Mouse (Mus musculus) left cerebral cortex, postnatal 14 days (tissue): ENCODE measurements around the gene Rufy1. TPM values are rescaled to one million over a fixed set of nuclear protein-coding genes. Genes with fewer than 3 reads are reported as not detected.

Experiments used
- DNase-seq, 2 experiments: peaks; one replicate each; pipeline ENCODE4 v3.0.0; 2021 to 2022; ENCODE audit warnings: low spot score in 2 of 2, mixed read lengths in 1 of 2
- intact Hi-C: fragments of 180-260 bp; cut with DNase I; formaldehyde crosslinking; loops from one replicate; pipeline ENCODE4 v1.15.1; 2025
- total RNA-seq, 2 experiments: library from RNA; stranded (reverse); gene quantifications; 2 replicates each; pipeline ENCODE4 v1.2.3; 2021

Rufy1 gene
- total RNA-seq, 2 experiments from 2014 or later, result 25.5 to 25.8 TPM

- intact Hi-C loops, result no loop called here
- no peak for DNase-seq
Observed at GRCm38 (mm10) chr11:50432896-50433295, 2.0 kb upstream of the Rufy1 start.

- intact Hi-C loops, result no loop called here
Observed at GRCm38 (mm10) chr11:50432069-50432440, 1.1 kb upstream of the Rufy1 start.

GRCm38 (mm10) chr11:50431134-50432068, 476 bp upstream of the Rufy1 start:
- DNase-seq, result no peak
- intact Hi-C loops, result no loop called here

More at GRCm38 (mm10) chr11:50432069-50432440, 1.1 kb upstream of the Rufy1 start:
- DNase-seq, result no peak

GRCm38 (mm10) chr11:50426056-50426455, 4.9 kb downstream of the Rufy1 start:
- intact Hi-C loops, result no loop called here
- DNase-seq, result no peak

- DNase-seq, result peak; percentile 67 to 91
- intact Hi-C loops, result no loop called here
Observed at GRCm38 (mm10) chr11:50421934-50422780, 8.8 kb downstream of the Rufy1 start.

- DNase-seq, result no peak
- intact Hi-C loops, result no loop called here
Observed at GRCm38 (mm10) chr11:50421461-50421860, 9.5 kb downstream of the Rufy1 start.

GRCm38 (mm10) chr11:50417856-50418255, 13.1 kb downstream of the Rufy1 start:
- intact Hi-C loops, result no loop called here
- no peak for DNase-seq

GRCm38 (mm10) chr11:50415563-50416241, 15.2 kb downstream of the Rufy1 start:
- intact Hi-C loops, result no loop called here
- no peak for DNase-seq

- intact Hi-C loops, result no loop called here
- DNase-seq, result no peak
Observed at GRCm38 (mm10) chr11:50407235-50407634, 23.7 kb downstream of the Rufy1 start.

GRCm38 (mm10) chr11:50403367-50404014, 27.4 kb downstream of the Rufy1 start:
- no peak for DNase-seq
- intact Hi-C loops, result no loop called here

GRCm38 (mm10) chr11:50402481-50402880, 28.4 kb downstream of the Rufy1 start:
- DNase-seq, result no peak
- intact Hi-C loops, result no loop called here

- DNase-seq, result no peak
- intact Hi-C loops, result no loop called here
Observed at GRCm38 (mm10) chr11:50398803-50399202, 32.1 kb downstream of the Rufy1 start.

GRCm38 (mm10) chr11:50397316-50397715, 33.6 kb downstream of the Rufy1 start:
- intact Hi-C loops, result no loop called here
- no peak for DNase-seq

- intact Hi-C loops, result no loop called here
- no peak for DNase-seq
Observed at GRCm38 (mm10) chr11:50396766-50397307, 34.1 kb downstream of the Rufy1 start.

GRCm38 (mm10) chr11:50394731-50395130, 36.2 kb downstream of the Rufy1 start:
- DNase-seq, result no peak
- intact Hi-C loops, result no loop called here

- no peak for DNase-seq
- intact Hi-C loops, result no loop called here
Observed at GRCm38 (mm10) chr11:50393306-50393705, 37.6 kb downstream of the Rufy1 start.

- DNase-seq, result no peak
Observed at GRCm38 (mm10) chr11:50391272-50391960, 39.5 kb downstream of the Rufy1 start.

GRCm38 (mm10) chr11:50389616-50390015, 41.3 kb downstream of the Rufy1 start:
- intact Hi-C loops, result no loop called here
- DNase-seq, result no peak

More at GRCm38 (mm10) chr11:50391272-50391960, 39.5 kb downstream of the Rufy1 start:
- intact Hi-C loops, result no loop called here
